Mouse (Mus musculus) C2C12 (cell line): Measurements from ENCODE around the gene Ddx43.
A peak's percentile ranks its signal among the peaks of the same experiment; 100 is the strongest.

Experiments
- CEBPB ChIP-seq: IDR thresholded peaks from one replicate; pipeline ENCODE4 v1.6.1; 2011; ENCODE audit warnings: low read depth, mild to moderate bottlenecking, control low read depth, moderate library complexity
- CTCF ChIP-seq: IDR thresholded peaks from one replicate; pipeline ENCODE4 v1.5.1; 2011; ENCODE audit not compliant: control insufficient read depth, insufficient read depth, insufficient read length
- FOSL1 ChIP-seq: IDR thresholded peaks from one replicate; pipeline ENCODE4 v1.8.0; 2011; ENCODE audit warnings: mild to moderate bottlenecking, low read length; ENCODE audit not compliant: poor library complexity, insufficient read depth, severe bottlenecking
- MAX ChIP-seq: IDR thresholded peaks from one replicate; pipeline ENCODE4 v1.6.1; 2011; ENCODE audit warnings: mild to moderate bottlenecking, control low read depth
- MYOD1 ChIP-seq: IDR thresholded peaks from one replicate; pipeline ENCODE4 v1.6.1; 2011; ENCODE audit warnings: low read depth; ENCODE audit not compliant: control insufficient read depth, insufficient read length
- MYOG ChIP-seq: IDR thresholded peaks from one replicate; pipeline ENCODE4 v1.6.1; 2011; ENCODE audit not compliant: control insufficient read depth, insufficient read length; ENCODE audit errors: extremely low read depth
- USF1 ChIP-seq: IDR thresholded peaks from one replicate; pipeline ENCODE4 v1.6.1; 2011; ENCODE audit warnings: low read depth, mild to moderate bottlenecking, control low read depth, moderate library complexity

DNA sequence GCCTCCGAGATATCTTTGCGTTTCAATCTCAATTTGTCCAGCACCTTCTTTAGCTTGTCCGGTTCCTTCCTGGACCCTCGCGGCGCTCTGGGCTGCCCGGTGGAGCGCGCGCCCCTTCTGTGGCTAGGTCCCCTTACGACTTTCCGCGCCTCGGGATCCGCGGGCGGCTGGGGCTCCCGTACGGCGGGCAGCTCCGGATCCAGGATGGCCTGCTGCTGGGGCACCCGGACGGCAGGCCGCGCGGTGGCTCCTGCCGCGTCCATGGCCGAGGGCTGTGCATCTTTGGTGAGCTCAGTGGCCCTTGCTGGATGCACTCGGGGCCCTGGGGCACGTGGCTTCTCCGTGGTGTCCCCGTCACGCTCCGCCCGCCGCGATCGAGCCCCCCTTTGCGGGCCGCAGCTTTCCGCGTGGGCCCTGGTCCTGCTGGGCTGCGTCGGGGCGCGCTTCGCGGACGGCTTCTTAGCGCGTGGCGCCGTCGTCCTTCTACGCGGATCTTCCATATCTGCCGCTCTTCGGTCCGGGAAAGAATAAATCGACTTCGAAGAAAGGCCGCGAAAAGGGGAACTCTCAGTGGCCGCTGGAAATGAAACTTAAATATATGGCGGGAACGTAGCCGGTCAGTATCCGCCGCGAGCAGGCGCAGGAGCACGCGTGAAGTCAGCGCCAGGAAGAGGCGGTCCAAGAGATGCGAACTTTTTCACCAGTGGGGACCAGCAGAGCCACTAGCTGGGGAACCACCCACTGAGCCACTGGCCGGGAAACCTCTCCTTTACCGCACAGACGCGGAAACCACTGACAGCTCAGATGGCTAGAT lies 47.2 kb downstream of the Ddx43 start, which contains the start of gene Cgas:
- TF ChIP-seq USF1 = no peak
- TF ChIP-seq MYOD1 = no peak
- no peak for TF ChIP-seq CTCF
- peak; percentile 10 for TF ChIP-seq MAX
- no peak for TF ChIP-seq MYOG
- TF ChIP-seq CEBPB = no peak
- no peak for TF ChIP-seq FOSL1
